Mouse (Mus musculus): ENCODE data around the gene Tcf23.

Gene Tcf23

DNA sequence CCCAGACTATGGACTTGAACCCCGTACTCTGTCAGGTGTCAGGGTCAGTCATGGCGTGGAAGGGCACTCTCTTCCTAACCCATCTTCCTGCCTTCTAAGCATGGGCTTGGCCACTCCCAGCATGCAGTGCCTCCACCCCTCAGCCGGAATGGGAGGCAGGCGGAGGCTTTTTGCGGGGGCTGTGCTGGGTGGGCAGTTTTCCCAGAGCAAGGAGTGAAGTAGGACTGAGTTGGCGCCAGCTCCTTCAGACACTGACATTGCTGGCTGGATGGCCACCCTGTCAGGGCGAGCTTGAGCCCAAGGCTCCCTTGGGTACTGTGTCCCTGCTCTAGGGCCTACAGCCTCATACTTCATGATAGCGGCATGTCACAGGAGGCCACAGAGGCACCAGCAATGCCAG, at the start of gene Tcf23:
Gene Tcf23, plus strand, starts transcription at position 247 of the 400 bp plus-strand sequence.
- in situ Hi-C loops (cut with MboI; ENCODE audit: unreplicated experiment in 2 of 2) = no loop called here

DNA sequence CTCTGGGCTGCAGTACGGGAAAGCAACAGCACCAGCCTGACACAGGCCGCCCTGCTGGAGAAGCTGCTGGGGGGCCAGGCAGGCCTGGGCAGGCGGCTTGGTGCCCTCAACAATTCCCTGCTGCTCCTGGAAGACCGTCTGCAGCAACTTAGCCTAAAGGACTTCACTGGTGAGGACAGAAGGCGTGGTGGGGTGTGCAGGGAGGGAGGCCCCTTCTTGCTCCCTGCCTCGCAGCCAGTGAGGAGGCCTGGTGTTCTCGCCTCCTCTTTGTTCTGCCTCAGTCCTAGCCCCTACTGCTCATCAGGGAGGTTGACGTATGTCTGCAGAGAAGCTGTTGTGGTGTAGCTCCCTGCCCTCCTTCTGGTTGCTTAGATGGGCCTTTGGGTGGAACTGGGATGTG, 49.8 kb upstream of the Tcf23 start:
- in situ Hi-C loops (cut with MboI; ENCODE audit: unreplicated experiment in 2 of 2) = loop anchor here (10.0 kb wide), 2 partner anchors 214 to 234 kb away; no protein-coding TSS in a partner anchor

DNA sequence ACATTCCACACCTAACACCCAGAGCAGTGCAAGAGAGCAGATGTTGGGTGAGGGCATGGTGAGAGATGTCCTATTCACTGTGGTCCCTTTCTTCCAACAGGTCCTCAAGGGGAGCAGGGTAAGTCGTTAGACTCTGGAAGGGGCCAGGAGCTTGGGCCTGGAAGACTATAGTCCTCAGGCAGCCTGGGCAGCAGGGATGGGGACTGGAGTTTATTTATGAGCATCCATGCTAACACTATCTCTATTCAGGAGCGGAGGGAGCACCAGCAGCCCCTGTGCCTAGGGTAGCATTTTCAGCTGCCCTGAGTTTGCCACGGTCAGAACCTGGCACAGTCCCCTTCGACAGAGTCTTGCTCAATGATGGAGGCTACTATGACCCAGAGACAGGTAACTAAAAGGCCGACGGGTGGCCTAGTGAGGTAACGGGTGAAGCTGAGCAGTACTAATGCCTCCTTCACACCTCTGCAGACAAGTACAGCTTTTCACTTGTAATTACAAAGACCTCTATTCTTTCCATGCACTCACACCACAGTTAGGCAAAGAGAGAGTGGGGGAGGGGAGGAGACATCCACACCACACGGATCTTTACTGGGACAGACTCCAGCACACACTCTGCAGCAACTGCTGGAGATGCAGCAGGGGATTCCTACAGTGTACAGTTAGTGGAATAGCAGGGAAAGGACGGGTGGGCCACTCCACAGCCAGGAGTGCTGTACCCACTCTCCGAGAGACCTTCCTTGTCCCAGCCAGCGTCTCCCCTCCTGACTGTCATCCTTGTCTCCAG, 48.4 kb upstream of the Tcf23 start:
- in situ Hi-C loops (cut with MboI; ENCODE audit: unreplicated experiment in 2 of 2) = loop anchor here (5.0 to 10.0 kb wide), 3 partner anchors 108 to 235 kb away; partner anchors contain the start of gene Mapre3 (in 1 of the 2)

DNA sequence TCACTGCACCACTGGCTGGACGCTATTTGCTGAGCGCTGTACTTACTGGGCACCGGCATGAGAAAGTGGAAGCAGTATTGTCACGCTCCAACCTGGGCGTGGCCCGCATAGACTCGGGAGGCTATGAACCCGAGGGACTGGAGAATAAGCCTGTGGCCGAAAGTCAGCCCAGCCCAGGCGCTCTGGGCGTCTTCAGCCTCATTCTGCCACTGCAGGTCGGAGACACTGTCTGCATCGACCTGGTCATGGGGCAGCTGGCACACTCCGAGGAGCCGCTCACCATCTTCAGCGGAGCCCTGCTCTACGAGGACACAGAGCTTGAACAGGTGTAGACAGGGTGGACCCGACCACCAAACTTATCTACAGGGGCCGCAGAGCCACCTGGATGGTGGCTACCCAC, 47.8 kb upstream of the Tcf23 start:
- in situ Hi-C loops (cut with MboI; ENCODE audit: unreplicated experiment in 2 of 2) = loop anchor here in 1 of 2 experiments (5.0 kb wide), 1 partner anchor 108 kb away; the partner anchor contains the start of gene Mapre3

DNA sequence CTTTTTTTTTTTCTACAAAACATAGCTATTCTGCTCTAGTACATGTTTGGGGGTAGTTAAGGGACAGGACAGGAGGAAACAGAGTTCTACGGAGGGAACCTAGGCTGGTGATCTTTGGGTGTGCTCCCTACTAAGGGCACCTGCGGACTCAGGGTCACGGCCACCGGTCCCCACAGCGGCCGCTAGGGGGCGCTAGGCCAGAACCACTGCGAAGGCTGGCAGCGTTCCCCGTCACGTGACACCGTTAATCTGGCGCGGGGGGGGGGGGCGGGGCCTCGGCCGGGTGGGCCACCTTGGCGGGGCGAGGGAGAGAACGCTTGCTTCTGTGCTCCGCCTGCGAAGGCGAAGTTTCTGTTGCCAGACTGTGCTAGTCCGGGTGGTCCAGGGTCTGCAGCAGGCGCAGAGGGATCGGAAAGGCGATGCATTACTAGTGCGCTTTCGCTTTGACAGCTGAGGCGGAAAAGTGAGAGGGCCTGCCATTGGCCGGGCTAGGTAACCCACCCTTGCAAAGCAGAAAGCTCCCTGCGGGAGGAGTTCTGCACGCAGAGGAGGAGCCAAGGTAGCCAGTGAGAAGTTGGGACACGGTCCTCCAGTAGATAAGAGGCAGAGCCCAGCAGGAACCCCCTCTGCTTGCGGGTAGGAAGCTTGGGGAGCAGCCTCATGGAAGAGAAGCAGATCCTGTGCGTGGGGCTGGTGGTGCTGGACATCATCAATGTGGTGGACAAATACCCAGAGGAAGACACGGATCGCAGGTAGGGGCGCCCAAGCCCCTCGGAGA, 47.0 kb upstream of the Tcf23 start, which contains the start of gene Khk:
Gene Khk, plus strand, starts transcription at position 176 of the 778 bp plus-strand sequence.
- in situ Hi-C loops (cut with MboI; ENCODE audit: unreplicated experiment in 2 of 2) = loop anchor here in 1 of 2 experiments (5.0 kb wide), 1 partner anchor 109 kb away; the partner anchor contains the start of gene Mapre3

DNA sequence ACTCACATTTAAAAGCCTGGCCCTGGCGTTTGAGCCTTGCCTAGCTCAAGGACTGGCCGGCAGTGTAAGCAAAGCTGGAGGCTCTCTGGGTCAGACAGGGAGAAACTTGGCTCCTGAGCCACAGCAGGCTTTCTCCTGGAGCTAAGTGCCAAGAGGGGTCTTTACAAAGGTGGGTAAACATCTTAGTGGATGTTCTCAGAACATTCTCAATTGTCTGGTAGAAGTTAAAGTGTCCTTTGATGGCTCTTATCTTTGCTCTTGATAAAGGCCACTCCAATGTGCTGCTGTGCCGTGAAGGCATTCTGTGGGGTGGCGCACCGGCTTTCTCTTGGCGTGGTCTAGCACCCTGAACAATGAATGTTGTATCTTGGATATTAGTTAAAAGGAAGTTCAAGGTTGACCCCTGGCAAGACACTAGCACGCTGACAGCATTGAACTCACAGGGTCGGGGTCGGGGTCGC, 45.9 kb upstream of the Tcf23 start:
- in situ Hi-C loops (cut with MboI; ENCODE audit: unreplicated experiment in 2 of 2) = loop anchor here in 1 of 2 experiments (5.0 kb wide), 1 partner anchor 110 kb away; the partner anchor contains the start of gene Mapre3

DNA sequence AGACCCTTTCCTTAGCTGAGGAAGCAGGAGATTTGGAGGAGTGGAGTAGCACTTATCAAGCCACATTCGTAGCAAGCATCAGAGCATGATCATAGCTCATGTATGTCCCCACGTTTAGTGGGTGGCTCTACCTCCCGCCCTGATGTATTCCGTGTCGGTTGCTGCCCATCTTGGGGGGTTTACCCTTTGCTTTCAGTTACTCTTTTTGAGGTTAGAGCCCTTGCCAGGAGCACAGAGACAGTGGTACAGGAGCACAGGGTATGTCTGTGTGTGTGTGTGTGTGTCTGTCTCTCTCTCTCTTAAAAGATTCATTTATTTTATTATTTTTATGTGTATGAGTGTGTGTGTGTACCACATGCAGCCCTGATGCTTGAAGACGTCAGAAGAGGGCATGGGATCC, 45.3 kb upstream of the Tcf23 start:
- in situ Hi-C loops (cut with MboI; ENCODE audit: unreplicated experiment in 2 of 2) = loop anchor here in 1 of 2 experiments (5.0 kb wide), 1 partner anchor 111 kb away; the partner anchor contains the start of gene Mapre3

DNA sequence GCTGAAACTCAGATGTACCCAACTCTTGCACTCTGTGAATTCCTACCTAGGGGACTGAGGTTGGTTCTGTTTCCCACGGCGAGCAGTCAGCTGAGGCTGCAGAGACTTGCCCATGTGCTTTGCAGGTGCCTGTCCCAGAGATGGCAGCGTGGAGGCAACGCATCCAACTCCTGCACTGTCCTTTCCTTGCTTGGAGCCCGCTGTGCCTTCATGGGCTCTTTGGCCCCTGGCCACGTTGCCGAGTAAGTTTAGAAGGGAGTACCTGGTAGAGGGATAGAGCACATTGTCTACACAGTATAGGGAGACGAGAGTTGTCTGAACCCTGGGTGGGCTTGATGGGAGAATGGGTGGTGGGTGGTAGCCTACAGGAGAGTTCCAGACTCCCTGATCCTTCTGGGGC, 43.8 kb upstream of the Tcf23 start:
- in situ Hi-C loops (cut with MboI; ENCODE audit: unreplicated experiment in 2 of 2) = loop anchor here in 1 of 2 experiments (5.0 kb wide), 1 partner anchor 112 kb away; the partner anchor contains the start of gene Mapre3

DNA sequence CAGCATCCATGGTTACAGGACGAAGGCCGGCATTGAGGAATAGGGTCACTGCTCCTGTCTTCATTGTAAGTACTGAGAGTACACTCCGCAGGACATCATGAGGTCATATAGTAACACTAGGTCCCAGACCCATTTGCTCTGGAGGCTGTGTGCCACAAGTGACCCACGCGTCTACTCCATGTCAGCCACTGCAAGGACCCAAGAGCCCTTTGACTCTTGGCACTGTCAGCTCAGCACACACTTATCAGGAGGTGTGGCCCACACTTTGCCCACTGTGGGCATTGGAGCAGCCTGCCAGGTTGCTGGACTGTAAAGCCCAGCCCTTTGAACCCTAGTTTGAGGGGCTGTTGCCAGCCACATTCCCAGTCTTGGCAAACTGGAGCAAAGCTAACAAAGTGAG, 43.2 kb upstream of the Tcf23 start:
- in situ Hi-C loops (cut with MboI; ENCODE audit: unreplicated experiment in 2 of 2) = no loop called here

DNA sequence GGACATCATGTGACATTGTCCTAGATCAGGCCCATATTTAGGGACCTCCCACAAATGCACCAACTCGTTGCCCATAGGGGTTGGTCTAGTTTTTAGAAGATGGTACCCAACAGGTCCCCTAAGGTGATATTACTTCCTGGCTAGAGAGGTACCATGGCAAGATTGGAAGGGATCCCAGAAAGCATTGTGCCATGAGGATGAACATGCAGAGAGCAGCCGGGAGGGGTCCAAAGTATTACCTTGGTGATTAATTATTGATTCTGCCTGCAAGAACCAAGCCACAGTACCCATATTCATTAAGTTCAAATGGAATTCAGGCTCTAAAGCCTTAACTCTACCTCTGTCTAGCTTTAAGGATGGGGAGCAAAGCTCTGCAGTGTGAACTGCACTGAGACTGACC, 42.4 kb upstream of the Tcf23 start:
- in situ Hi-C loops (cut with MboI; ENCODE audit: unreplicated experiment in 2 of 2) = no loop called here

DNA sequence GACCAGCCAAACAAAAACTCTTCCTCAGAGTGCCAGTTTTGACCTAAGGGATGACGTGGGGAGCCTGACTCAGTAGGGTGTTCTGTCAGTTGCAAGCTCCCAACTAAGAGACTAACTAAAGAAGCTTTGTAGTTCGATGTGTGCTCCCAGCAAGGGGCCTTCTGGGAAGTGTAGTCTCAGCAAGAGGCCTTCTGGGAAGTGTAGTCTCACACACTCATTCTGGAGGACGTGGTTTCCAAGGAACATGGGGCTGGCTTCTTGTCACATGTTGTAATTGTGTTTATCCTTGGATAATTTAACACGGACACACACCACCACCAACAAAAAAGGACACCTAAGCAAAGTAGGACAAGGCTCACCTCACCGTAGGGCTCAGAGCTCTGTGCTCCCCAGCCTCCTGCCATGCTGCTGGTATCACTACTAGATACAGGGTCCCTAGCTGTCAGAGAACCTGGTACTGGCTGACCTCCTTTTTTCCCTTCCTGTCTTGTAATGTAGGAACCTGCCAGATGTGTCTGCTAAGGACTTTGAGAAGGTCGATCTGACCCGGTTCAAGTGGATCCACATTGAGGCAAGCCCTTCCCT, 40.4 kb upstream of the Tcf23 start:
- in situ Hi-C loops (cut with MboI; ENCODE audit: unreplicated experiment in 2 of 2) = no loop called here

DNA sequence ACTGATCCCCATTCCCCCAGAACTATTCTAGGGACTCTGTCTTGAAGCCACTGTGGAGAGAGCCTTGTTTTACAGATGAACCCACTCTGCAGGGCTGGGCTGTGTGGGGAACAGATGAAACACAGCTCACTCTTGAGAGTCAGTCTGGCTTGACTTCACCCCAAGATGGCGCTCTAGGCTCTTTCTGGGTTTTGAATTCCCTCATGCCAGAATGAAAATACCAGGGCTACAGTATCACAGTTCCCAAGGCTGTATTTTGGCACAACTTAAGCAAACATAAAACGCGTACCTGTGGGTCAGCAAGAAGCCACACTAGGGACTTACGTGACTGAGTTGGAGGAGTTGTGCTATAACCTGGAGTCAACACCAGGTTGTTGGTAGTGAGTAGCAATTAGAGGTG, 38.3 kb upstream of the Tcf23 start:
- in situ Hi-C loops (cut with MboI; ENCODE audit: unreplicated experiment in 2 of 2) = loop anchor here (5.0 kb wide), 2 partner anchors 72 to 128 kb away; no protein-coding TSS in a partner anchor

DNA sequence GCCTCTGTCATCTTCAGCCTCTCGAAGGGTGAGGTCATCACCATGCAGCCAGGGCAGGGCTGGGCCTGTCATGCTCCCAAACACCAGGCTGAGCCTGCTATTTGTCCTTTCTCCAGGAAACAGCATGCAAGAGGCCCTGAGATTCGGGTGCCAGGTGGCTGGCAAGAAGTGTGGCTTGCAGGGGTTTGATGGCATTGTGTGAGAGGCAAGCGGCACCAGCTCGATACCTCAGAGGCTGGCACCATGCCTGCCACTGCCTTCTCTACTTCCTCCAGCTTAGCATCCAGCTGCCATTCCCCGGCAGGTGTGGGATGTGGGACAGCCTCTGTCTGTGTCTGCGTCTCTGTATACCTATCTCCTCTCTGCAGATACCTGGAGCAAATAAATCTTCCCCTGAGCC, 37.6 kb upstream of the Tcf23 start:
- in situ Hi-C loops (cut with MboI; ENCODE audit: unreplicated experiment in 2 of 2) = loop anchor here (5.0 kb wide), 2 partner anchors 71 to 129 kb away; no protein-coding TSS in a partner anchor

DNA sequence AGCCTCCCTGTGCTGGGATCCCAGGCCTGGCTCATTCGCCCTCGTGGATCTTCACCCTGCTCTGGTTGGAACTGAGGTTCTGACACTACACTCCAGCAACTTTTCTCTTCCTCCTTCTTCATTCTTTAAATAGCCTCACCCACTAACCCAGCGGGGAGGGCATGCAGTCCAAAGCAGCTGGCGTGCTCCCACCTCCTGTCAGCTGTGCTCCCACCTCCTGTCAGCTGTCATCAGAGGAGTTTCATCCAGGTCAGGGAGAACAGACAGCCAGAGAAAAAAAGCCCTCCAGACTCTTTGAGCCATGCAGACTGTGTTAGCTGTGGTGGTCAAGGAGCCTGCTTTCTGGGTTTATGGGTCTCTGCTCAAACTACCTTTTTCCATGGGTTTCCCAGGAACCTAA, 37.1 kb upstream of the Tcf23 start:
- in situ Hi-C loops (cut with MboI; ENCODE audit: unreplicated experiment in 2 of 2) = loop anchor here (5.0 kb wide), 2 partner anchors 71 to 129 kb away; no protein-coding TSS in a partner anchor

DNA sequence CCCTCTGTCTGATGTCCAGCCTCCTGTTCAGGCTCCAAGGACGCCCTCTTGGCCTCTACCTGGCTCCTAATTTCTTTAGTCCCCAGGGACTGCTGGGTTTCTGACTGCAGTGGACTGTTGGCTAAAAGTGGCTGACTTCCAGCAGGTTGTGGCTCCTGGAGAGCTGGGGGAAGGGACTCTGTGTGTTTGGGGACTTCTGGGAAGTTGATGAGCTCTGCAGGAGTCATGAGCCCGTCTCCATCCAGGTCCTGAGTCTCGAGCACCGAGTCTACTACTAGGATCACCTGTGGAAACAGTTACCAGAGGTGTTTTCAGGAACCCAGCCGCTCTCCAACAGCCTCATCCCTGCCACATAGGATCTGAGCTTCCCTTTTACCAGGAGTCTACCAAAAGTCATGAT, 34.8 kb upstream of the Tcf23 start:
- in situ Hi-C loops (cut with MboI; ENCODE audit: unreplicated experiment in 2 of 2) = loop anchor here (5.0 kb wide), 2 partner anchors 69 to 131 kb away; no protein-coding TSS in a partner anchor

DNA sequence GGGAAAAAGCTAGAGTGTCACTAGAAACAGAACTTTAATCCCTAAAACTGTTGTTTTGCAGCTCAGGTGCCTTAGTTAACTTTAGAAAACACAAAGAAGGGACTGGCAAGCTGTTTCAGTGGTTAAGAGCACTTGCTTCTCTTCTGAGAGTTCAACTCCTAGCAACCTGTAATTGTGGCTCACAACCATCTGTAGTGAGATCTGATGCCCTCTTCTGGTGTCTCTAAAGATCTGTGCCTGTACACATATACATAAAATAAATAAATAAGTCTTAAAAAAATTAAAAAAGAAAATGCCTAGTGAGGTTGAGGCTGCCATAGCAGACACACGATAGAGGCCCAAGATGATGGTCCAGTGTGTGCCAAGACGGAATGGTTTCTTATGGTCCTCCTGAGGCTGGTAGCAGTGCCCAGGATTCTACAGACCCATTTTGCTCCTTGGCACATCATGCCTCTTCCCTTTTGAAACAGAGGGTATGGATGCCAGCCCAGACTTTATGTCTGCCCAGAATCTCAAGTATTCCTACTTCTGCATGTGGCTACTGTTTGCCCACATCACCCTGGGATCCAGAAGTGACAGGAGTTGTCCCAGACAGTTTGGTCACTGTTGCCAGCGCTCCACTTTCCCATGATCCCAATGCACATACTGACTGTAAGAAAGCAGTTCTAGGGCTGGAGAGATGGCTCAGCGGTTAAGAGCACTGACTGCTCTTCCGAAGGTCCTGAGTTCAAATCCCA, 33.6 kb upstream of the Tcf23 start:
- in situ Hi-C loops (cut with MboI; ENCODE audit: unreplicated experiment in 2 of 2) = loop anchor here (5.0 kb wide), 2 partner anchors 67 to 133 kb away; no protein-coding TSS in a partner anchor

DNA sequence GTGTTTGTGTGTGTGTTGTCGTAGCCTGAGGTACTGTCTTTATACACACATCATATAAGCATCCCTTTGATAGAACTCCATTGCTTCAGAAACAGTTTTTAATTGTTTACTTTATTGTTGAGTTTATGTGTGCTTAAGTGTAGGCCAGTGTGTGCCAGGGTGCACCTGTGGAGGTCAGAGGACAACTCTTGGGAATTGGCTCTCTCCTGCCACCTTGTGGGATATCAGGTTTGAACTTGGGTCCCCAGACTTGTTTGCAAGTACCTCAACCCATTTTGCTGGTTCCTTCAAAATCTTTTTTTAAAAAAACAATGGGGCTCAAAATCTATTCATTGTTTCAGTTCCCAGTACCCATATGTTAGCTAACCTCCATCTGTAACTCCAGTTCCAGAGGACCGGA, 25.5 kb upstream of the Tcf23 start:
- in situ Hi-C loops (cut with MboI; ENCODE audit: unreplicated experiment in 2 of 2) = no loop called here

DNA sequence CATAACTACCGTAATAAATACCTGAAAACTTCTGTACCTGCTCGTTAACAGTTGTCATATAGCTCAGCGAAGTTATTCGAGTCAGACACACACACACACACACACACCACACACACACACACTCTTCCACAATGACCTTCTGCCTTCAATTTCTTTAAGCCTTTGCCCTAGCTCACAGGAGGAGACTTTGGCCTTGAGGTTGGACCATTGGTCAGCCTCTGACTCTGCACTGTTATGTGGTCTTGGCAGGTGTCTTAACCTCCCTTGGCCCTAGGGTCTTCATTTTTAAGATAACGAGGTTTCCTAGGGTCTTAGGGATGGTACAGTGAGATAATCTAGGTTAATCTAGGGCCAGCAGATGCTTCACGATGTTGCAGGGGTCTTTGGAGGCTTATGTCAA, 24.1 kb upstream of the Tcf23 start:
- in situ Hi-C loops (cut with MboI; ENCODE audit: unreplicated experiment in 2 of 2) = no loop called here

DNA sequence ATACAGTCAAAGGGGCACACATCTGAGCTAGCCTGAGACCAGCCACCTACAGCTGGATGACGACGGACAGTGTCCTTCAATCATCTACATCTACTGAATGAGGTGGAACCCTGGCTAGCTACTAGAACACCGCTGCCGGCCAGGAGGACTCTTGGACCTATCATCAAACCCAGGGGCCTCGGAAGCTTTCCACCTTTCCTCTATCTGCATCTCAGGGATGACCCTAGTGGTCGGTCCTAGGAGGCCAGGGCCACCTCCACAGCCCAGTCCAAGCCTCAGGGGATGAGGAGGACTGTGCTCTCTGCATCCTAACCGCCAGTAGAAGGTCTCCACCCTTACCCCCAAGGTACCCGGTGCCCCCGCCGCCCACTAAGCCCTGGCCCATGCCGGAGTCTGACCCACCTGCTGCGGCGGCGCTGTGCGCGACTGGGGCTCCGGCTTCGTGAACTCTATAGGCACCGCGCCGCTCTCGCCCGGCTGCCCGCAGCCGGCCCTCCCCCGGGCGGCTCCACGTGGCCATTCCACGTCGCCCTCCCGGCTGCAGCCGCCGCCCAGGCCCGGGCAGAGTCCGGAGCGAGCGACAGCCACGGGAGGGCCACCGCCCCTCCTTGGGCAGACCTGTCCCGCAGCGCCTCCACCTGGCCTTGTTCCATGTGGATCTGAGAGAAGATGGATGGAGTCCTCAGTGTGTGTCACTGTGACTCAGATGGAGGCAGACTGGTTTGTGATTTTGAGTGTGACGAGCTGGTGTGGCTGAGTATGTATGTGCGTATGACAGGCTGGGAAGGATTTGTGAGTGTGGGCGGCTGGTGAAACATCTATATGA, 23.3 kb upstream of the Tcf23 start, which contains the start of gene Cgref1:
Gene Cgref1, minus strand, starts transcription at position 636 of the 826 bp plus-strand sequence.
- in situ Hi-C loops (cut with MboI; ENCODE audit: unreplicated experiment in 2 of 2) = no loop called here
